Mouse (Mus musculus) heart, embryonic 14.5 days (tissue): ENCODE measurements around the gene Klhl7. TPM values are rescaled to one million over a fixed set of nuclear protein-coding genes. Genes with fewer than 3 reads are reported as not detected.
A peak's percentile ranks its signal among the peaks of the same experiment; 100 is the strongest.

ENCODE experiments used
- ATAC-seq: fragments of 200-750 bp; cut with Nextera tagmentation; 2 replicates; pipeline ENCODE4 v1.8.0; 2017; ENCODE audit warnings: low read depth, moderate TSS enrichment; ENCODE audit not compliant: insufficient number of reproducible peaks, insufficient read depth, low FRiP score
- H3K27ac ChIP-seq, 2 experiments: fragments of 200-500 bp in 1 of 2; fragments of 300-500 bp in 1 of 2; sonication (generic) in 1 of 2; replicated peaks in 1 of 2; 2 replicates each; pipeline ENCODE4 v1.5.1; 2012 to 2014; ENCODE audit warnings: low read depth in 2 of 2, low read length in 2 of 2, control low read depth in 1 of 2, mild to moderate bottlenecking in 1 of 2, mixed read lengths in 1 of 2; ENCODE audit not compliant: control insufficient read depth in 1 of 2, insufficient read depth in 1 of 2
- H3K27me3 ChIP-seq: fragments of 300-500 bp; sonication (generic); 2 replicates; pipeline ENCODE4 v1.6.1; 2014; ENCODE audit warnings: mild to moderate bottlenecking, low read length, control low read depth; ENCODE audit not compliant: control insufficient read depth, insufficient read depth
- H3K36me3 ChIP-seq: fragments of 300-500 bp; sonication (generic); 2 replicates; pipeline ENCODE4 v1.6.1; 2014; ENCODE audit warnings: mild to moderate bottlenecking, control low read depth, low read length, mixed read lengths; ENCODE audit not compliant: control insufficient read depth, insufficient read depth
- H3K4me1 ChIP-seq, 2 experiments: fragments of 200-500 bp in 1 of 2; fragments of 300-500 bp in 1 of 2; sonication (generic) in 1 of 2; 2 replicates each; pipeline ENCODE4 v1.6.1; 2012 to 2014; ENCODE audit warnings: low read length in 2 of 2, control low read depth in 1 of 2, mixed read lengths in 1 of 2; ENCODE audit not compliant: control insufficient read depth in 2 of 2, insufficient read depth in 2 of 2
- H3K4me2 ChIP-seq: fragments of 300-500 bp; sonication (generic); 2 replicates; pipeline ENCODE4 v1.6.1; 2014; ENCODE audit warnings: mild to moderate bottlenecking, low read length
- H3K4me3 ChIP-seq, 2 experiments: fragments of 200-500 bp in 1 of 2; fragments of 300-500 bp in 1 of 2; sonication (generic) in 1 of 2; 2 replicates each; pipeline ENCODE4 v1.5.1; 2012 to 2014; ENCODE audit warnings: low read length in 2 of 2, mild to moderate bottlenecking in 2 of 2, control low read depth in 1 of 2, low read depth in 1 of 2, moderate library complexity in 1 of 2; ENCODE audit not compliant: control insufficient read depth in 1 of 2, insufficient read depth in 1 of 2
- H3K9ac ChIP-seq: fragments of 300-500 bp; sonication (generic); 2 replicates; pipeline ENCODE4 v1.6.1; 2014; ENCODE audit warnings: mild to moderate bottlenecking, low read length
- H3K9me3 ChIP-seq: fragments of 300-500 bp; sonication (generic); 2 replicates; pipeline ENCODE4 v1.6.1; 2016; ENCODE audit warnings: low read length, control low read depth; ENCODE audit not compliant: control insufficient read depth
- WGBS: fragments of 180-500 bp; shearing (Covaris S2); extraction: QIAGEN DNeasy Blood & Tissue Kit; methylation state at CpG from one replicate; pipeline ENCODE4 v1.1.7; 2014; 5-methylcytosine and 5-hydroxymethylcytosine counted together
- polyA plus RNA-seq: library from polyadenylated mRNA; unstranded; fragments of >200 nt; fragmentation: Nextera tagmentation; extraction: Ambion mirVana; gene quantifications from 2 replicates; pipeline ENCODE4 v1.2.1, GENCODE M21; 2014

Gene Klhl7
- polyA plus RNA-seq, 1 experiment from 2014 or later = 51.0 TPM

- no peak for ATAC-seq
- Histone ChIP-seq H3K27ac (no peak overlapping the region), H3K4me1 (no peaks in the 10 kb centered on the region), H3K4me3 (no peak overlapping the region), H3K9me3 (no peaks in the 10 kb centered on the region), H3K9ac (no peak overlapping the region), H3K36me3 (no peaks in the 10 kb centered on the region), H3K4me2 (no peak overlapping the region), H3K27me3 (no peaks in the 10 kb centered on the region)
- 47% methylated on average over 3 of the region's 3 CpGs for WGBS
These were observed 7.3 kb downstream of the Klhl7 start for GRCm38 (mm10) chr5:24107740-24108098.

- 60% methylated on average over 5 of the region's 5 CpGs for WGBS
- H3K4me2 ChIP-seq = no peak overlapping the region
- H3K4me3 ChIP-seq = no peak overlapping the region
- no peak for ATAC-seq
- no peak overlapping the region for H3K9ac ChIP-seq
- H3K36me3 ChIP-seq = no peaks in the 10 kb centered on the region
- H3K9me3 ChIP-seq = no peaks in the 10 kb centered on the region
- no peaks in the 10 kb centered on the region for H3K4me1 ChIP-seq
- H3K27me3 ChIP-seq = no peaks in the 10 kb centered on the region
- H3K27ac ChIP-seq = no peak overlapping the region
These were observed 9.7 kb downstream of the Klhl7 start for GRCm38 (mm10) chr5:24110068-24110467.

GRCm38 (mm10) chr5:24112116-24112903 lies 11.9 kb downstream of the Klhl7 start:
- H3K4me3 ChIP-seq = no peak overlapping the region
- no peak for ATAC-seq

GRCm38 (mm10) chr5:24122221-24122620 lies 21.8 kb downstream of the Klhl7 start:
- no peak overlapping the region for H3K27ac ChIP-seq
- H3K36me3 ChIP-seq = peaks cover 8% of the 10 kb centered on the region
- 94% methylated on average over 2 of the region's 2 CpGs for WGBS
- H3K4me3 ChIP-seq = no peak overlapping the region
- peaks cover 7 to 26% of the 10 kb centered on the region in 2 experiments; a peak in 3 of 4 replicates for H3K4me1 ChIP-seq
- no peak overlapping the region for H3K4me2 ChIP-seq
- ATAC-seq = no peak
- H3K27me3 ChIP-seq = no peaks in the 10 kb centered on the region
- H3K9me3 ChIP-seq = no peaks in the 10 kb centered on the region
- no peak overlapping the region for H3K9ac ChIP-seq

More at GRCm38 (mm10) chr5:24112116-24112903, 11.9 kb downstream of the Klhl7 start:
- H3K36me3 ChIP-seq = no peaks in the 10 kb centered on the region
- H3K4me2 ChIP-seq = no peak overlapping the region
- no peak overlapping the region for H3K27ac ChIP-seq
- no peak overlapping the region for H3K9ac ChIP-seq
- no peaks in the 10 kb centered on the region for H3K4me1 ChIP-seq
- WGBS = 87% methylated on average over 12 of the region's 12 CpGs
- H3K27me3 ChIP-seq = no peaks in the 10 kb centered on the region
- no peaks in the 10 kb centered on the region for H3K9me3 ChIP-seq

- Histone ChIP-seq H3K27me3 (no peaks in the 10 kb centered on the region), H3K4me1 (peaks cover 7 to 28% of the 10 kb centered on the region in 2 experiments; a peak in 3 of 4 replicates), H3K9ac (0 out of 2 replicates have a peak overlapping the region, but pooled peaks have one; percentile 36), H3K9me3 (no peaks in the 10 kb centered on the region), H3K27ac (peak overlapping the region; percentile 28 to 57), H3K36me3 (peaks cover 15% of the 10 kb centered on the region), H3K4me3 (no peak overlapping the region), H3K4me2 (0 out of 2 replicates have a peak overlapping the region, but pooled peaks have one; percentile 2)
- 95% methylated on average over 1 of the region's 1 CpGs for WGBS
- no peak for ATAC-seq
These were observed 23.8 kb downstream of the Klhl7 start for GRCm38 (mm10) chr5:24124175-24124574.

- WGBS = 78% methylated on average over 3 of the region's 3 CpGs
- Histone ChIP-seq H3K4me1 (peaks cover 7 to 28% of the 10 kb centered on the region in 2 experiments; a peak in 3 of 4 replicates), H3K9me3 (no peaks in the 10 kb centered on the region), H3K4me3 (no peak overlapping the region), H3K27me3 (no peaks in the 10 kb centered on the region), H3K9ac (no peak overlapping the region), H3K27ac (peak overlapping the region; percentile 32 to 89; a peak in 2 of 4 replicates), H3K36me3 (peaks cover 9% of the 10 kb centered on the region; the same call in 1 of the 2 replicates), H3K4me2 (peak overlapping the region; percentile 24; the same call in 1 of the 2 replicates)
- no peak for ATAC-seq
These were observed 24.3 kb downstream of the Klhl7 start for GRCm38 (mm10) chr5:24124579-24125276.

GRCm38 (mm10) chr5:24125910-24126636 lies 25.7 kb downstream of the Klhl7 start:
- 37% methylated on average over 1 of the region's 1 CpGs for WGBS
- H3K27ac ChIP-seq = peak overlapping the region; percentile 89 to 97
- H3K4me2 ChIP-seq = peak overlapping the region; percentile 24
- H3K27me3 ChIP-seq = no peaks in the 10 kb centered on the region
- no peak for ATAC-seq
- peaks cover 8% of the 10 kb centered on the region; the same call in 1 of the 2 replicates for H3K36me3 ChIP-seq
- H3K4me3 ChIP-seq = no peak overlapping the region
- 0 out of 2 replicates have a peak overlapping the region, but pooled peaks have one; percentile 3 for H3K9ac ChIP-seq
- no peaks in the 10 kb centered on the region for H3K9me3 ChIP-seq
- H3K4me1 ChIP-seq = peaks cover 7 to 28% of the 10 kb centered on the region in 2 experiments; a peak in 3 of 4 replicates
